Mouse (Mus musculus) heart, postnatal 0 days (tissue): ENCODE results near the gene Ube2g1. TPM values are rescaled to one million over a fixed set of nuclear protein-coding genes. Genes with fewer than 3 reads are reported as not detected.

Source experiments
- ATAC-seq: fragments of 200-750 bp; cut with Nextera tagmentation; 2 replicates; pipeline ENCODE4 v1.8.0; 2017; ENCODE audit warnings: low read depth, moderate number of reproducible peaks, moderate library complexity; ENCODE audit not compliant: insufficient read depth
- DNase-seq: peaks from one replicate; pipeline ENCODE4 v3.0.0-alpha.2; 2016; ENCODE audit warnings: low spot score
- H3K27ac ChIP-seq: fragments of 300-500 bp; sonication (generic); 2 replicates; pipeline ENCODE4 v1.5.1; 2014; ENCODE audit warnings: low read depth, mild to moderate bottlenecking
- H3K27me3 ChIP-seq: fragments of 300-500 bp; sonication (generic); 2 replicates; pipeline ENCODE4 v1.6.1; 2014; ENCODE audit warnings: low read length, mixed read lengths; ENCODE audit not compliant: control insufficient read depth, insufficient read depth
- H3K36me3 ChIP-seq: fragments of 300-500 bp; sonication (generic); replicated peaks from 2 replicates; pipeline ENCODE4 v1.6.1; 2014; ENCODE audit warnings: low read length, mixed read lengths; ENCODE audit not compliant: control insufficient read depth, insufficient read depth
- H3K4me1 ChIP-seq: fragments of 300-500 bp; sonication (generic); 2 replicates; pipeline ENCODE4 v1.6.1; 2014; ENCODE audit warnings: antibody characterized with exemption; ENCODE audit not compliant: control insufficient read depth, insufficient read depth
- H3K4me2 ChIP-seq: fragments of 300-500 bp; sonication (generic); 2 replicates; pipeline ENCODE4 v1.6.1; 2014; ENCODE audit warnings: low read depth, mild to moderate bottlenecking, low read length, moderate library complexity
- H3K4me3 ChIP-seq: fragments of 300-500 bp; sonication (generic); 2 replicates; pipeline ENCODE4 v1.5.1; 2014; ENCODE audit warnings: low read depth, low read length
- H3K9ac ChIP-seq: fragments of 300-500 bp; sonication (generic); replicated peaks from 2 replicates; pipeline ENCODE4 v1.6.1; 2014; ENCODE audit warnings: low read depth, low read length, mixed read lengths
- H3K9me3 ChIP-seq: fragments of 300-500 bp; sonication (generic); replicated peaks from 2 replicates; pipeline ENCODE4 v1.6.1; 2016; ENCODE audit warnings: low read length; ENCODE audit not compliant: control insufficient read depth
- CTCF ChIP-seq: IDR thresholded peaks from 2 replicates; pipeline ENCODE4 v1.5.1; 2016; ENCODE audit warnings: antibody characterized with exemption, control low read depth, low read depth
- EP300 ChIP-seq: IDR thresholded peaks from 2 replicates; pipeline ENCODE4 v1.6.1; 2016; ENCODE audit warnings: antibody characterized with exemption, low read depth
- WGBS: fragments of 180-500 bp; shearing (Covaris S2); extraction: QIAGEN DNeasy Blood & Tissue Kit; methylation state at CpG from one replicate; pipeline ENCODE4 v1.1.7; 2014; 5-methylcytosine and 5-hydroxymethylcytosine counted together
- polyA plus RNA-seq: library from polyadenylated mRNA; unstranded; fragments of >200 nt; fragmentation: Nextera tagmentation; extraction: Ambion mirVana; gene quantifications from 2 replicates; pipeline ENCODE4 v1.2.1, GENCODE M21; 2015
- total RNA-seq: library from RNA; depleted of rRNA; stranded (reverse); fragments of >200 nt; gene quantifications from 2 replicates; pipeline ENCODE4 v1.2.3, GENCODE M21; 2014; ENCODE audit warnings: low replicate concordance

Ube2g1 gene
- total and polyA plus RNA-seq, 2 experiments from 2014 or later, result 51.1 to 58.6 TPM

- no peak for ATAC-seq
- DNase-seq, result no peak
- 82% methylated on average over 3 of the region's 3 CpGs for WGBS
- H3K9me3 ChIP-seq, result no peaks in the 10 kb centered on the region
- H3K4me3 ChIP-seq, result no peak overlapping the region
- H3K27ac ChIP-seq, result no peak overlapping the region
- no peak overlapping the region for H3K4me2 ChIP-seq
- H3K36me3 ChIP-seq, result peaks cover 43% of the 10 kb centered on the region
- TF ChIP-seq CTCF (no peak), EP300 (no peak)
- H3K4me1 ChIP-seq, result no peaks in the 10 kb centered on the region
- H3K9ac ChIP-seq, result no peak overlapping the region
- H3K27me3 ChIP-seq, result no peaks in the 10 kb centered on the region
Observed at GRCm38 (mm10) chr11:72718161-72718560, 111.1 kb downstream of the Ube2g1 start.

- Histone ChIP-seq H3K4me2 (no peak overlapping the region), H3K4me3 (no peak overlapping the region), H3K4me1 (no peaks in the 10 kb centered on the region), H3K9ac (no peak overlapping the region), H3K27me3 (no peaks in the 10 kb centered on the region), H3K27ac (no peak overlapping the region), H3K9me3 (no peaks in the 10 kb centered on the region), H3K36me3 (peaks cover 18% of the 10 kb centered on the region)
- TF ChIP-seq CTCF (no peak), EP300 (no peak)
- ATAC-seq, result no peak
- 58% methylated on average over 2 of the region's 2 CpGs for WGBS
- DNase-seq, result no peak
Observed at GRCm38 (mm10) chr11:72723165-72723564, 116.1 kb downstream of the Ube2g1 start.

- no peak overlapping the region for H3K9ac ChIP-seq
- no peaks in the 10 kb centered on the region for H3K27me3 ChIP-seq
- TF ChIP-seq EP300, result no peak
- peak; percentile 64 for TF ChIP-seq CTCF
- H3K36me3 ChIP-seq, result peaks cover 25% of the 10 kb centered on the region
- no peaks in the 10 kb centered on the region for H3K4me1 ChIP-seq
- DNase-seq, result peak; percentile 43
- ATAC-seq, result no peak
- no peak overlapping the region for H3K4me3 ChIP-seq
- H3K9me3 ChIP-seq, result no peaks in the 10 kb centered on the region
- no peak overlapping the region for H3K27ac ChIP-seq
- H3K4me2 ChIP-seq, result no peak overlapping the region
Observed at GRCm38 (mm10) chr11:72723871-72724270, 116.8 kb downstream of the Ube2g1 start.

GRCm38 (mm10) chr11:72726023-72726422, 118.9 kb downstream of the Ube2g1 start:
- no peak for DNase-seq
- TF ChIP-seq CTCF, result peak; percentile 41
- no peak for TF ChIP-seq EP300
- Histone ChIP-seq H3K27ac (no peak overlapping the region), H3K9ac (no peak overlapping the region), H3K4me3 (no peak overlapping the region), H3K27me3 (no peaks in the 10 kb centered on the region), H3K4me2 (no peak overlapping the region), H3K4me1 (no peaks in the 10 kb centered on the region), H3K36me3 (peaks cover 43% of the 10 kb centered on the region), H3K9me3 (no peaks in the 10 kb centered on the region)
- ATAC-seq, result no peak

- Histone ChIP-seq H3K4me2 (no peak overlapping the region), H3K4me1 (peaks cover 6% of the 10 kb centered on the region; the same call in 1 of the 2 replicates), H3K27ac (0 out of 2 replicates have a peak overlapping the region, but pooled peaks have one; percentile 72), H3K4me3 (no peak overlapping the region), H3K36me3 (peaks cover 61% of the 10 kb centered on the region), H3K9me3 (no peaks in the 10 kb centered on the region), H3K9ac (no peak overlapping the region), H3K27me3 (no peaks in the 10 kb centered on the region)
- no peak for DNase-seq
- whole genome bisulfite sequencing, result 77% methylated on average over 3 of the region's 3 CpGs
- ATAC-seq, result no peak
- TF ChIP-seq EP300, result no peak
- no peak for TF ChIP-seq CTCF
Observed at GRCm38 (mm10) chr11:72733736-72734135, 126.7 kb downstream of the Ube2g1 start.

GRCm38 (mm10) chr11:72734840-72735518, 127.9 kb downstream of the Ube2g1 start:
- H3K27ac ChIP-seq, result peak overlapping the region; percentile 72
- no peak overlapping the region for H3K9ac ChIP-seq
- peaks cover 61% of the 10 kb centered on the region for H3K36me3 ChIP-seq
- H3K9me3 ChIP-seq, result no peaks in the 10 kb centered on the region
- ATAC-seq, result peak; percentile 65; the same call in 1 of the 2 replicates
- H3K27me3 ChIP-seq, result no peaks in the 10 kb centered on the region
- no peak overlapping the region for H3K4me2 ChIP-seq
- TF ChIP-seq CTCF (no peak), EP300 (no peak)
- DNase-seq, result peak; percentile 60
- no peak overlapping the region for H3K4me3 ChIP-seq
- H3K4me1 ChIP-seq, result peaks cover 6% of the 10 kb centered on the region; the same call in 1 of the 2 replicates
- WGBS, result 50% methylated on average over 4 of the region's 4 CpGs
